Mouse (Mus musculus) small intestine, adult 2 months (tissue): ENCODE data around the gene Fam168b.

ENCODE experiments used
- CTCF ChIP-seq: fragments of 200-500 bp; IDR thresholded peaks from 2 replicates; pipeline ENCODE4 v1.5.1; 2012; ENCODE audit warnings: low read depth, mild to moderate bottlenecking, control low read depth, inconsistent platforms, low read length, moderate library complexity, mixed read lengths; ENCODE audit not compliant: insufficient replicate concordance, insufficient read length; ENCODE audit errors: extremely low read depth
- POLR2A ChIP-seq: fragments of 200-500 bp; IDR thresholded peaks from 2 replicates; pipeline ENCODE4 v1.6.1; 2012; ENCODE audit warnings: low read depth, mild to moderate bottlenecking, control low read depth, inconsistent platforms, low read length, moderate library complexity

- TF ChIP-seq CTCF (no peak), POLR2A (no peak)
These were observed 7.7 kb upstream of the Fam168b start for GRCm38 (mm10) chr1:34850343-34851136.
